Mouse (Mus musculus): ENCODE measurements around the gene Pdcd5.

Pdcd5 gene

DNA sequence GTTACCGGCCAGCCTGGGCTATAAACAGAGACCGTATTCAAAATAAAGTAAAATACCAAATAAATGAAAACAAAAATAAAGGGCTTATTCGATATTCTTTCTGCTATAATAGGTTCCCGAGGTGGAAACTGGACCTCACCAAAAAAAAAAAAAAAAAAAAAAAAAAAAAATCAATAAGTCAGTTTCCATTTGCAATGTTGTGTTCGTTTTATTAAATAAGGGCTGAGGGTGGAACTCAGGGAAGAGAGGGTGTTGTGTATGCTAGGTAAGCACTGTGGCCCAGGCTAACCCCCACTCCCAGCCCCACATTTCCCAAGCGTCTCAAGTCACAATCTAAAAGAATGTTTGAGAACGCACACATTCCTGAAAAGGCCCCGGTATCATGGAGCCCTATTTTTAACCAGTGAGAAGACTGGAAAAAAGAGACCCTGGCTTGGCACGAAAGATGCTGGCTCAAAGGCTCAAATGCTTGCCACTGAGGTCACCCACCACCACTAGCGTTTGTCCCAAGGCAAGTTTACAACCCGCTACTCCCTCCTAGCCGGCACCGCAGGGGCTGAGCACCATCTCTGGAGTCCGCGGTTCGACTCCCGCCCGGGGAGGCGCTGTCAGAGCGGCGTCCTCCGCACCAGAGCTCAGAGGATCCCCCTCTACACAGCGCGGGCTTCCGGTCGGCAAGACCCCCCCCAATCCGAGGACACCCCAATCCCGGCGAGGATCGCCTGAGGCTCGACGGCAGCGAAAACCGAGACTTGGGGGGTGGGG, 822 bp downstream of the Pdcd5 start:
- DNase-seq (ENCODE audit: low spot score in 2 of 2), result peak in 1 of 2 experiments; percentile 31

DNA sequence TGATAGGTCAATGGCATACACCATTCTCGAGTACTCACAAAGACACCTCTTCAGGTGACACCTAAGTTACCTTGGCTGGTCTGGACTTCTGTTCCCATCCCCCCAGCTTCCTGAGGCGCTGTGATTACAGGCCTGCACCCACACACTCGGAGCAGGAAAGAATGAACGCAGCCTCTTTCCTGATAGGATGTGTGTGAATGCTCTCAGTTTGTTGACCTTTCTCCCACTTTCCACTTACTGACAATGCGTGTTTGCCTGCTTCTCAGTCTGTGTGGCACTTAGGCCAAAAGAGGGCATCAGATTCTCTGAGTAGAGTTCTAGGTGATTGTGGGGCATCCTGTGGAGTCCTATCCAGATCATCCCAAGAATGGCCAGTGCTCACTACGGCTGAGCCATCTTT, 7.2 kb downstream of the Pdcd5 start:
- no peak for DNase-seq (ENCODE audit: low spot score in 2 of 2)

DNA sequence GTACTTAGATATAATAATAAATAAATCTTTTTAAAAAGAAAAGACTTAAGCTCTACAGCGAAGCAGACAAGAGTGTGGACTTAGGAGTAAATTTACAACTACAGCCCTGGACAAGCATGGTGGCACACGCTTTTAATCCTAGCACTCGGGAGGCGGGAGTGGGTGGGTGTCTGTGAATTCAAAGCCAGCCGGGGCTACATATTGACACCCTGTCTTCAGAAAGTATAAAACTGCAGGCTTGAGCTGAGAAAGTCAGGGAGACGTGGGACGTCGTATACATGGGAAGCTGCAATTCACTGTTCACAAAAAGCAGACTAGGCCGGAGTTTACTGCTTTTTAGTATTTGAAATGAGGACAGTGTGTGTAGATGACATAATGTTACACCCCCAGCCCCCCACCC, 10.4 kb downstream of the Pdcd5 start:
- no peak for DNase-seq (ENCODE audit: low spot score in 2 of 2)

GRCm38 (mm10) chr7:35636229-35636628, 11.1 kb downstream of the Pdcd5 start:
- DNase-seq (ENCODE audit: low spot score in 2 of 2), result peak in 1 of 2 experiments; percentile 40

- peak in 1 of 2 experiments; percentile 33 for DNase-seq (ENCODE audit: low spot score in 2 of 2)
These were observed 18.8 kb downstream of the Pdcd5 start for GRCm38 (mm10) chr7:35628496-35628895.

DNA sequence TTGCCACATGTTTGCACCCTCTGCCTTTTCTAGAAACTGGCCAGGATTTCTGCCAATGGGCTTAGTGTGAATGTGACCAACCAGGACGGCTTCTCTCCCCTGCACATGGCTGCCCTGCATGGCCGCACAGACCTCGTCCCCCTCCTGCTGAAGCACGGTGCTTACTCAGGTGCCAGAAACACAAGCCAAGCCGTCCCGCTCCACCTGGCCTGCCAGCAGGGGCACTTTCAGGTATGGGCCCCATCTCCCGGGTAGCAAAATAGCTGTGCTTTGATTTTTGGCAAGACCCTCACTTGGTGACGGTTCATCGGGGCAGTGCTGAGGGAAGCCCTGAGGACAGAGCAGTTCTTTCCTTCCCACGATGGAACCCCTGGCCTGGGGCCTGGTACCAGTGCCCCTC, 19.9 kb downstream of the Pdcd5 start:
- DNase-seq (ENCODE audit: low spot score in 2 of 2), result no peak

GRCm38 (mm10) chr7:35626038-35626437, 21.3 kb downstream of the Pdcd5 start:
- no peak for DNase-seq (ENCODE audit: low spot score in 2 of 2)

- DNase-seq (ENCODE audit: low spot score in 2 of 2), result no peak
These were observed 24.7 kb downstream of the Pdcd5 start for GRCm38 (mm10) chr7:35622626-35623025.

GRCm38 (mm10) chr7:35617513-35617912, 29.8 kb downstream of the Pdcd5 start:
- no peak for DNase-seq (ENCODE audit: low spot score in 2 of 2)

GRCm38 (mm10) chr7:35609245-35609644, 38.1 kb downstream of the Pdcd5 start:
- no peak for DNase-seq (ENCODE audit: low spot score in 2 of 2)

DNA sequence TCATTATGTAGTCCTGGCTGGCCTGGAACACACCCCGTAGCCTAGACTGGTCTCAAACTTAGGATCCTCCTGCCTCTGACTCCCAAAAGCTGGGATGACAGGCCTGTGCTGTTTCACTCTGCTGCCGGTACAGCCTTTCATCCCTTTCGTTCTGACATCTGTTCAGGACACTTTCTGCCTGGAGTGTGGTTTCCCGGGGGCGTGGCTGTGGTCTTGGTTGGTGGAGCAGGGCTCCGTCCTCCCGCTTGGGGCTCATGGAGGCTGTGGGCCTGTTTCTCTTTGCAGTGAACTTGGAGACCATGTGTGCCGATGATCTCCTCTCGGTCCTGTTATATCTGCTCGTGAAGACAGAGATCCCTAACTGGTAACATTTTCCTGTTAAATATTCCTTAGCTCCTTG, 40.5 kb downstream of the Pdcd5 start:
- DNase-seq (ENCODE audit: low spot score in 2 of 2), result no peak

DNA sequence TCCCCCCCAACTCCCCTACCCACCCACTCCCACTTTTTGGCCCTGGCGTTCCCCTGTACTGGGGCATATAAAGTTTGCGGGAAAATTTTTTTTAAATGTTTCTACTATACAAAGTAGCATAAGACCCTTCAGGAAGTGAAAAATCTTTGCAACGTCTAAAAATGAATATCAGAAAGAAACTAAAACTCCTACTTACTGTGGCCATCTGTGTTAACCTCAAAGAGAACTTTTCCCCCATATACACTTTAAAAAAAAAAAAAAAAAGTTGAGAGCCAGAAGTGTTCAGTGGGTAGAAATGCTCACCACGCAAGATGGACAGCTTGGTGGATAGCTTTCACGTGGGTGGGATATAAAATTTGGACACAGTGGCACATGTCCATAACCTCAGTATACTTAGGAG, 44.6 kb downstream of the Pdcd5 start:
- DNase-seq (ENCODE audit: low spot score in 2 of 2), result no peak

DNA sequence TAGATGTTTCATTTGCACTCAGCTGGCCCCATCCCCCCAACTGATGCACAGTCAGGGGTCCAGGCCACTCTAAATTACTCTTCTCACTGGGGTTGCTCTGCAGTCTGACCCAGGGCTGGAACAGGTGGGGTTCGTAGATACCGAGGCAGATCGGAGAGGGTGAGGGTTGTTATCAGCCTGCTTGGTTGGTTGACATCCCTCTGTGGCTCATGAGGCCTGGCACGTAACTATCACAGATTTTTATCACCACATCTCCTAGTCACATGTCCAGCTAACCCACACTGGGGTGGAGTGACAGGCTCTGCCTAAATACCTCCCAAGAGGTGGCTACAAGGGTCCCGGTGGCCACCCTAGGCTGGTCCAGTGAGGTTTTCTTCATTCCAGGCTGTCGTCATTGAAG, 46.2 kb downstream of the Pdcd5 start:
- no peak for DNase-seq (ENCODE audit: low spot score in 2 of 2)

GRCm38 (mm10) chr7:35600031-35600430, 47.3 kb downstream of the Pdcd5 start:
- no peak for DNase-seq (ENCODE audit: low spot score in 2 of 2)

DNA sequence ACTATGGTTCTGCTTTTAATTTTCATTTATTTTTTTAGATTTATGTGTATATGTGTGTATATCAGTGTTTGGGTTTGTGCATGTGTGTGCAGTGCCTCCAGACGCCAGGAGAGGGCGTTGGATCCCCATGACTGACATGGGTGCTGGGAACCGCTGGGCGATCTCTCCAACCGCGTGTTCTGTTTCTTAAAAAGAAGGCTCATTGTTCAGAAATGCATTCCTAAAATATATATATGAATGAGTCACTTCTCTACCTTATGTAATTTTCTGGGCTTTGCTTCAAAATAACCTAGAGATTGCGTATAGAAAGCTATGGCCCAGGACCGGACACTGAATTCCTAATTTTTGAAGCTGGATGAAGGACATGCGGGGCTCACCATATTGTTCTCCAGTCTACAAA, 47.8 kb downstream of the Pdcd5 start:
- DNase-seq (ENCODE audit: low spot score in 2 of 2), result no peak

GRCm38 (mm10) chr7:35594311-35594710, 53.0 kb downstream of the Pdcd5 start:
- DNase-seq (ENCODE audit: low spot score in 2 of 2), result no peak
